Mouse (Mus musculus) megakaryocyte, embryonic 14.5 days (primary cell): ENCODE data around the gene Parva.

ENCODE experiments used
- FLI1 ChIP-seq: IDR thresholded peaks from 2 replicates; pipeline ENCODE4 v1.6.1; 2012; ENCODE audit warnings: low read length, inconsistent platforms, mixed read lengths
- GATA1 ChIP-seq: IDR thresholded peaks from 3 replicates; pipeline ENCODE4 v1.6.1; 2012; ENCODE audit warnings: mixed read lengths, low read length, inconsistent platforms, borderline replicate concordance

- TF ChIP-seq GATA1 = no peak
- TF ChIP-seq FLI1 = no peak
These were observed 166.3 kb downstream of the Parva start for GRCm38 (mm10) chr7:112593586-112593985.
